Mouse (Mus musculus) monocyte, adult 5-6 weeks (primary cell): ENCODE measurements at regions not wholly inside any gene's neighbourhood (a gene's known extent, or its start where the extent isn't known, plus 50 kb on each side); places are given as distances from the start of the nearest gene placed in this dataset.

Experiments
- ATAC-seq: fragments of 153-309, 156-312 bp; replicated peaks from 2 replicates; pipeline ENCODE4 v1.8.0; 2017; ENCODE audit warnings: mild to moderate bottlenecking; ENCODE audit not compliant: low TSS enrichment, insufficient number of reproducible peaks, severe bottlenecking, poor library complexity, low FRiP score

- 0 out of 2 replicates have a peak, but pooled peaks have one; percentile 16 for ATAC-seq
These were observed 99.5 kb downstream of the Tmco5 start for GRCm38 (mm10) chr2:116977771-116978600.

- no peak for ATAC-seq
These were observed 100.3 kb downstream of the Tmco5 start for GRCm38 (mm10) chr2:116978809-116979208.

- ATAC-seq, result no peak
These were observed 101.3 kb downstream of the Tmco5 start for GRCm38 (mm10) chr2:116979561-116980391.

- ATAC-seq, result no peak
These were observed 102.2 kb downstream of the Tmco5 start for GRCm38 (mm10) chr2:116980692-116981091.

- no peak for ATAC-seq
These were observed 104.9 kb downstream of the Tmco5 start for GRCm38 (mm10) chr2:116983351-116983750.

- ATAC-seq, result no peak
These were observed 105.4 kb downstream of the Tmco5 start for GRCm38 (mm10) chr2:116983821-116984351.

GRCm38 (mm10) chr2:116984597-116984996 lies 106.1 kb downstream of the Tmco5 start:
- no peak for ATAC-seq

GRCm38 (mm10) chr2:116985549-116985948 lies 107.1 kb downstream of the Tmco5 start:
- no peak for ATAC-seq

- ATAC-seq, result peak; percentile 93
These were observed 110.6 kb downstream of the Tmco5 start for GRCm38 (mm10) chr2:116988953-116989674.

- peak; percentile 85 for ATAC-seq
These were observed 111.6 kb downstream of the Tmco5 start for GRCm38 (mm10) chr2:116990106-116990505.

- ATAC-seq, result no peak
These were observed 113.1 kb downstream of the Tmco5 start for GRCm38 (mm10) chr2:116991561-116992042.

GRCm38 (mm10) chr2:116993724-116994123 lies 115.2 kb downstream of the Tmco5 start:
- no peak for ATAC-seq

GRCm38 (mm10) chr2:116996302-116996701 lies 117.8 kb downstream of the Tmco5 start:
- ATAC-seq, result no peak

GRCm38 (mm10) chr2:116998822-116999221 lies 120.3 kb downstream of the Tmco5 start:
- no peak for ATAC-seq

GRCm38 (mm10) chr2:116999592-116999991 lies 121.1 kb downstream of the Tmco5 start:
- no peak for ATAC-seq

GRCm38 (mm10) chr2:117003976-117004375 lies 117.2 kb upstream of the Spred1 start:
- no peak for ATAC-seq

GRCm38 (mm10) chr2:117006846-117007245 lies 114.3 kb upstream of the Spred1 start:
- ATAC-seq, result no peak

- ATAC-seq, result no peak
These were observed 112.3 kb upstream of the Spred1 start for GRCm38 (mm10) chr2:117008922-117009321.

GRCm38 (mm10) chr2:117010001-117010400 lies 111.2 kb upstream of the Spred1 start:
- ATAC-seq, result no peak
